ENCODE assay signal across 9 mouse cellular contexts in the genomic region with DNA sequence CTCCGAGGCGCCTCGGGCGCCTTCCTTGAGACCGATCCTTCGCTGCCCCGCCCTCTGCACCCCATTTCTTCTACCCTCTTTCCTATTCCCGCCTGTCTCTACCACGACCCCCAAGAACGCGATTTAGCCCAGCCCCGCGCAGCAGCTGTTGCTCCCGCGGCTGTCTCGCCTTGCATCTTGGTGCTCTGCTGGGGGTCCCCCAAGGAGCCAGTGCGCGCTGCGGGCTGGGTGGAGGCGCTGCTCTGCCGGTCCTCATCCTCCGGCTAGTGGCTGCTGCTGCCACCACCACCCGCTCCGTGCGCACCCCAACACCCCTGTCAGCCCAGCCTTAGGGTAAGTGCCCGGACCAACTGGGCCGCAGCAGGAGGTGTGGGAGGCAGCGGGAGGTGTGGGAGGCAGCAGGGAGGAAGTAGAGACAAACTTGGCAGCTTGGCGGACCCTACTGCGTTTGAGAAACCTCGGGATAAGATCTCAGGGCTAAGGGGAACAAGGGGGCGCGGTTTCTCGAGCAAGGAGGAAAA. TPM values are rescaled to one million over a fixed set of nuclear protein-coding genes. Genes with fewer than 3 reads are reported as not detected.
DNase-seq lines count a peak whose midpoint lies in the region; ATAC-seq and TF ChIP-seq lines count a peak whose summit lies in the region.
"Had no signal": no experiment of that assay in that cellular context is flagged by ENCODE, and none has a peak within 500 bp of the region (broad histone marks: within the 10 kb centered on the region; RNA-seq: fewer than 3 reads in every experiment).

No protein-coding gene starts in this region.

- no peak for TF ChIP-seq CTCF in lung, adult 2 months (IDR thresholded peaks at IDR 0.05; ENCODE audit: insufficient read depth, low read length)
- no peak for TF ChIP-seq CTCF in liver, embryonic 14.5 days (IDR thresholded peaks at IDR 0.05; ENCODE audit: low read depth)

- ATAC-seq in lung, embryonic 15.5 days (ENCODE audit: borderline replicate concordance, extremely low read depth, low FRiP score, low TSS enrichment) = peak; percentile 77
- ATAC-seq in liver, embryonic 14.5 days (ENCODE audit: insufficient read depth) = no peak

- TF ChIP-seq EP300 in liver, embryonic 14.5 days (IDR thresholded peaks at IDR 0.05; ENCODE audit: low read depth) = no peak

- peak overlapping the region; percentile 55 for H3K4me3 ChIP-seq in lung, embryonic 15.5 days
- no peak overlapping the region for H3K4me3 ChIP-seq in lung, adult 2 months (replicated peaks; ENCODE audit: extremely low read depth, low read depth, low read length)
- H3K4me3 ChIP-seq in liver, embryonic 14.5 days (ENCODE audit: insufficient read depth in 1 of 2, low read depth in 2 of 2, low read length in 2 of 2) = peak overlapping the region; percentile 8 to 20; a peak in 1 of 4 replicates

- no peaks in the 10 kb centered on the region for H3K9me3 ChIP-seq in lung, embryonic 15.5 days
- H3K9me3 ChIP-seq in liver, embryonic 14.5 days (ENCODE audit: control insufficient read depth, low read length) = no peaks in the 10 kb centered on the region

- DNase-seq in lung, adult 2 months = no peak
- peak; percentile 71 to 75 for DNase-seq in cerebellum, postnatal 14 days
- peak; percentile 46 to 55 for DNase-seq in frontal cortex, postnatal 25 days (ENCODE audit: low spot score in 2 of 2)
- peak; percentile 22 for DNase-seq in kidney, postnatal 10 days
- DNase-seq in liver, embryonic 14.5 days (ENCODE audit: low read depth in 3 of 3, low spot score in 3 of 3) = no peak
- peak; percentile 43 for DNase-seq in right cerebral cortex, postnatal 14 days
- DNase-seq in spleen, postnatal 36 days (ENCODE audit: low spot score in 2 of 2) = no peak

- under 1% methylated on average over 34 of the region's 34 CpGs for WGBS in lung, embryonic 15.5 days
- 1% methylated on average over 33 of the region's 34 CpGs for WGBS in lung, adult 2 months
- WGBS in liver, embryonic 14.5 days (ENCODE audit: insufficient replicate concordance) = under 1% methylated on average over 33 of the region's 34 CpGs

- TF ChIP-seq POLR2A in lung, adult 2 months (IDR thresholded peaks at IDR 0.05; ENCODE audit: borderline replicate concordance, extremely low read depth, low read depth, low read length) = no peak

- peak overlapping the region; percentile 98 for H3K4me2 ChIP-seq in lung, embryonic 15.5 days
- peak overlapping the region; percentile 37; the same call in 1 of the 2 replicates for H3K4me2 ChIP-seq in liver, embryonic 14.5 days (ENCODE audit: low read depth)

- H3K27ac ChIP-seq in lung, embryonic 15.5 days = no peak overlapping the region
- no peak overlapping the region for H3K27ac ChIP-seq in liver, embryonic 14.5 days
- H3K27ac ChIP-seq: macrophage had no signal

- peak overlapping the region; percentile 27 for H3K9ac ChIP-seq in lung, embryonic 15.5 days
- H3K9ac ChIP-seq in liver, embryonic 14.5 days (replicated peaks) = no peak overlapping the region

- peaks cover 30% of the 10 kb centered on the region for H3K27me3 ChIP-seq in lung, embryonic 15.5 days
- H3K27me3 ChIP-seq in liver, embryonic 14.5 days (ENCODE audit: control insufficient read depth, insufficient read depth, low read length) = peaks cover 12% of the 10 kb centered on the region

- no peaks in the 10 kb centered on the region for H3K36me3 ChIP-seq in lung, embryonic 15.5 days
- no peaks in the 10 kb centered on the region for H3K36me3 ChIP-seq in liver, embryonic 14.5 days (replicated peaks; ENCODE audit: control insufficient read depth, insufficient read depth, low read depth)

- no peaks in the 10 kb centered on the region for H3K4me1 ChIP-seq in lung, embryonic 15.5 days
- H3K4me1 ChIP-seq in lung, adult 2 months (ENCODE audit: control insufficient read depth, insufficient read depth, low read length) = no peaks in the 10 kb centered on the region
- H3K4me1 ChIP-seq in liver, embryonic 14.5 days (replicated peaks; ENCODE audit: control insufficient read depth in 2 of 2, insufficient read depth in 2 of 2, low read length in 1 of 2) = no peaks in the 10 kb centered on the region

RNA-seq across cellular contexts. Expression of a gene that starts 0.4 kb away (rescaled TPM):
- polyA plus RNA-seq in lung, embryonic 15.5 days (2015; fragmentation: Nextera tagmentation; extraction: Ambion mirVana) = 8.3 and 8.7 TPM in 2 replicates
- 0.18 and 2.1 TPM in 2 replicates for polyA plus RNA-seq in lung, adult 2 months (2012; rRNA removed)
- 0.09 and 0.11 TPM in 2 replicates for polyA plus RNA-seq in liver, embryonic 14.5 days (2012; rRNA removed)
- polyA plus RNA-seq in liver, embryonic 14.5 days (2014; fragmentation: Nextera tagmentation; extraction: Ambion mirVana) = 0.05 and 0.11 TPM in 2 replicates
- polyA plus RNA-seq: macrophage had no signal

Comparison
In these comparisons a context has a peak if more than half of its experiments do, and no peak if none do; other contexts are left out.
1. DNase-seq: peak in cerebellum, postnatal 14 days (2 of 2), frontal cortex, postnatal 25 days (2 of 2), kidney, postnatal 10 days (single experiment) and right cerebral cortex, postnatal 14 days (single experiment); none in lung, adult 2 months (single experiment), liver, embryonic 14.5 days (0 of 3) and spleen, postnatal 36 days (0 of 2).